Mouse (Mus musculus): ENCODE measurements around the gene Poc1a.

The Poc1a gene

GRCm38 (mm10) chr9:106328772-106329511 is 48.1 kb downstream of the Poc1a start:
- no peak for DNase-seq (ENCODE audit: extremely low read depth, insufficient read length, low spot score)

- no peak for DNase-seq (ENCODE audit: extremely low read depth, insufficient read length, low spot score)
Observed at GRCm38 (mm10) chr9:106332746-106333145, 51.9 kb downstream of the Poc1a start.

- DNase-seq (ENCODE audit: extremely low read depth, insufficient read length, low spot score) = no peak
Observed at GRCm38 (mm10) chr9:106337620-106338019, 56.8 kb downstream of the Poc1a start.

GRCm38 (mm10) chr9:106338462-106339172 is 57.8 kb downstream of the Poc1a start:
- DNase-seq (ENCODE audit: extremely low read depth, insufficient read length, low spot score) = peak; percentile 79

- DNase-seq (ENCODE audit: extremely low read depth, insufficient read length, low spot score) = no peak
Observed at GRCm38 (mm10) chr9:106339173-106339558, 58.3 kb downstream of the Poc1a start.

- no peak for DNase-seq (ENCODE audit: extremely low read depth, insufficient read length, low spot score)
Observed at GRCm38 (mm10) chr9:106339730-106340129, 58.9 kb downstream of the Poc1a start.

- DNase-seq (ENCODE audit: extremely low read depth, insufficient read length, low spot score) = no peak
Observed at GRCm38 (mm10) chr9:106340501-106341312, 59.8 kb downstream of the Poc1a start.

- no peak for DNase-seq (ENCODE audit: extremely low read depth, insufficient read length, low spot score)
Observed at GRCm38 (mm10) chr9:106341313-106341686, 60.4 kb downstream of the Poc1a start.

- no peak for DNase-seq (ENCODE audit: extremely low read depth, insufficient read length, low spot score)
Observed at GRCm38 (mm10) chr9:106342573-106342972, 61.7 kb downstream of the Poc1a start.

- peak; percentile 79 for DNase-seq (ENCODE audit: extremely low read depth, insufficient read length, low spot score)
Observed at GRCm38 (mm10) chr9:106345167-106345566, 64.3 kb downstream of the Poc1a start.

- no peak for DNase-seq (ENCODE audit: extremely low read depth, insufficient read length, low spot score)
Observed at GRCm38 (mm10) chr9:106345630-106346029, 64.8 kb downstream of the Poc1a start.

GRCm38 (mm10) chr9:106348281-106348680 is 67.4 kb downstream of the Poc1a start:
- DNase-seq (ENCODE audit: extremely low read depth, insufficient read length, low spot score) = no peak

- peak; percentile 27 for DNase-seq (ENCODE audit: extremely low read depth, insufficient read length, low spot score)
Observed at GRCm38 (mm10) chr9:106349075-106349474, 68.2 kb downstream of the Poc1a start.

- DNase-seq (ENCODE audit: extremely low read depth, insufficient read length, low spot score) = no peak
Observed at GRCm38 (mm10) chr9:106351178-106351577, 70.3 kb downstream of the Poc1a start.

- peak; percentile 67 for DNase-seq (ENCODE audit: extremely low read depth, insufficient read length, low spot score)
Observed at GRCm38 (mm10) chr9:106353779-106354178, 72.9 kb downstream of the Poc1a start.

- DNase-seq (ENCODE audit: extremely low read depth, insufficient read length, low spot score) = no peak
Observed at GRCm38 (mm10) chr9:106354810-106355209, 73.9 kb downstream of the Poc1a start.

GRCm38 (mm10) chr9:106355217-106355974 is 74.5 kb downstream of the Poc1a start:
- DNase-seq (ENCODE audit: extremely low read depth, insufficient read length, low spot score) = no peak

GRCm38 (mm10) chr9:106355975-106356286 is 75.1 kb downstream of the Poc1a start:
- no peak for DNase-seq (ENCODE audit: extremely low read depth, insufficient read length, low spot score)

GRCm38 (mm10) chr9:106356323-106356844 is 75.5 kb downstream of the Poc1a start:
- DNase-seq (ENCODE audit: extremely low read depth, insufficient read length, low spot score) = no peak

- DNase-seq (ENCODE audit: extremely low read depth, insufficient read length, low spot score) = no peak
Observed at GRCm38 (mm10) chr9:106357167-106357566, 76.3 kb downstream of the Poc1a start.

GRCm38 (mm10) chr9:106359297-106359696 is 78.4 kb downstream of the Poc1a start:
- DNase-seq (ENCODE audit: extremely low read depth, insufficient read length, low spot score) = no peak
